Mouse (Mus musculus) c-Kit-positive CD71-positive TER-119-negative erythroid progenitor cells, embryonic 14.5 days (primary cell): ENCODE data around the gene Prkar2a.
A peak's percentile ranks its signal among the peaks of the same experiment; 100 is the strongest.

Source experiments
- DNase-seq: peaks from one replicate; pipeline ENCODE4 v3.0.0-alpha.2; 2013; ENCODE audit warnings: low read depth

Gene Prkar2a

DNA sequence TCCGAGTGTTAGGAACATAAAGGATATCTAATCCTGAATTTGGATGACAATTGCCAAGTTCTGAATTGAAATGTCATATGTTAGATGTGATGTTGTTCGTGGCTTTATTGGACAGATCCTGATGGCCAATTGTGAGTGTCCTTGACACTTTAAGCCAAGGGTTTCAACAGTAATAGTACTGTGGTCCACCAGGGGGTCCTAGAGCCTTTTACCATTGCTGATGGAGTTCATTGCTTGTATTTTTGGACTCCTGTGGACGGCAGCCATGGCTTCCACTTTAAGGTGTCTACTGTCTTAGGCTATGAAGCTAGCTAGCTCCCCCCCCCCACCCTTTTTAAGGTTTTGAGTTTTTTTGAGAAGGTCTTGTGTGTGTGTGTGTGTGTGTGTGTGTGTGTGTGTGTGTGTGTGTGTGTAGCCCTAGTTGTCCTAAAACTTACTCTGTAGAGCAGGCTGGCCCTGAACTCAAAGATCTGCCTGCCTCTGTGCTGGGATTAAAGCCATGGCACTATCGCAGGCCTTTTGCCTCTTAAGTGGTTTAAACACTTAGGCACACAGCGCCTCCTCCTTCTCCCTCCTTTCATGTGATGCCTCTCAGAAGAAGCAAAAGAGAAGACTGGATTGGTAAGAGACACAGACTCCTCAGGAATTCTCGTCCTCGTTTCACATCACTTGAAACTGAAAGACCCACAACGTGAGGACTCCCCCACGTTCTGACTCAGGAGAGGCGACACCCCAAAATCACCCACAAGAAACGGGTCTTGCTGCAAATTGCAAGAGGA is 63.2 kb downstream of the Prkar2a start:
- no peak for DNase-seq

DNA sequence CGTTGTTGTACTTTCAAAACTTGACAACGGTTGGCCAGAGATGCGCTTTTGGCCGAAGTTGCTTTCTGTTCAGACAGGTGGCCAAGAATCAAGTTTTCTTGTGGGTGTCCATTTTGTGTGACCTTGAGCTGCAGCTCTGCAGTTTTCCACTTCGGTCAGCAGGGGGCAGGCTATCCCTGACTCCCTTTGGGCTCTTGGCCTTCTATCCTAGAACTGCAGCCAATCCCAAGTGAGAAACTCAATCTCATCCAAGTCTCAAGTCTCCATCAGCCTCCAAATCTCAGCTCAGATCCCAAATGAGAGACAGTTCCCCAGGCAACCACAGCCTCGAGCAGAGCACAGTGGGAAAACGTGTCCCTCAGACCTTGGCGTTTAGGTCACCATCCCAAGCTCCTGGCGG is 64.2 kb downstream of the Prkar2a start:
- no peak for DNase-seq

DNA sequence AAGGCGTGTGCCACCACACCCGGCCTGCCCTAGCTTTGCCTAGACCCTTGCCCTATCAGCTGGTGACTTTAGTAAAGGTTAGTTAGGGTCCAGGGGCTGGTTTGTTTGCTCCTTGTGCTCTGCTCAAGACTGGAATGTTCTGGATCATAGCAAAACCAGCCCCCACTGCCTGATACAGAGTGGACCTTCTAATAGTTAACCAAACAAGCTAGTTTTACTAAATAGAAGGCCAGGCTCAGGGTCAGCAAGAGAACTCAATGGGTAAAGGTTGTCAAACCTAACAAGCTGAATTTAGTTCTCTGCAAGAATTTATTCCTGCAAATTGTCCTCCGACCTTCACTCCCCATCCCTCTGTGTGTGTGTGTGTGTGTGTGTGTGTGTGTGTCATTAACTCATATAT is 64.9 kb downstream of the Prkar2a start:
- DNase-seq: no peak

DNA sequence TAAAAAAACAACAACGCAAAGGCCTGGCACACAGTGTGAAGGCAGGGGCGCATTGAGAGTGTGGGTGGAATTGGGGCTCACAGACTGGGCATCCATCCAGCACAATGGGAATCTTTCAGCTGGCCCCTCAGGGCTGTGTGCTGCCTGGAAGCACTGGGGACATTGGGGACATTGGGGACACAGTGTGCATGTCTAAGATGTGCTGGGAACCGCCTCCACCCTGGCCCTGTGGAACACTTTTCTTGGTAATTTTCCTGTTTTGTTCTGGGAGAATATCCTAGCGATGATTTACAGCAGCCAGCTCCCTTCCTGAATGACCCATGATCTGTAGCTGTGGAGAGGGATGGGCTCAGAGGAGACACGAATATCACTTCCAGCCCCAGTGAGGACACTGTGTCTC is 65.3 kb downstream of the Prkar2a start:
- no peak for DNase-seq

DNA sequence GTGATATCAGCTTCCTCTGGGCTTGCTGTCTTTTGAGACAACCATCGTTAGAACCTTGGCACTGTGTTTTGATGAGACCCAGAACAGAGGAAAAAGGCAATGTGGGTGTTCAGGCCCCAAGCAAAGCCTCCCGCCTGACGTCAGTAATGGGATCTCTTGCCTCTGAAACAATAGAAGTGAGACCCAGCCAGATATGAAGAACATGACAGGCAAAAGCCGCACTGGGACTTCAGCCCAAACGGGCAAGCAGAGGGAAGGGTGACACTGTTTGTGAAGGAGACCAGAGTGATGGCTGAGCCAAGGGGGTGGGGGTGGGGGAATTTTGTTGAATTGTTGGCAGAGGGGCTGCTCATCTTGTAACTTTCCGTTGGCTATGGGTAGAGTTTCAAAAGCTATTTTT is 68.3 kb downstream of the Prkar2a start:
- no peak for DNase-seq

DNA sequence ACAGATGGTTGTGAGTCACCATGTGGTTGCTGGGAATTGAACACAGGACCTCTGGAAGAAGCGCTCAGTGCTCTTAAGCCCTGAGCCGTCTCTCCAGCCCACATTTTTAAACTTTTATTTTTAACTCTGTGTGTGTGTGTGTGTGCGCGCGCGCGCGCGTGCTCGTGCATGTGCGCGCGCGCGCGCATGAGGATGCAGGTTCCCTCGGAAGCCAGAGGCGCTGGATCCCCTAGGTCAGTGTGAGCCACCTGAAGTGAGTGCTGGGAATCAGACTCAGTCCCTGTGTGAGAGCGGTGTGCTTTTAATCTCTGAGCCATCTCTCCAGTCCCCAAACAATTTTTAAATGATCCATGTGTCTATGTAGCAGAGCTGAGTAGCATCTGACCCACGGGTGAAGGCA is 70.0 kb downstream of the Prkar2a start:
- DNase-seq: no peak

DNA sequence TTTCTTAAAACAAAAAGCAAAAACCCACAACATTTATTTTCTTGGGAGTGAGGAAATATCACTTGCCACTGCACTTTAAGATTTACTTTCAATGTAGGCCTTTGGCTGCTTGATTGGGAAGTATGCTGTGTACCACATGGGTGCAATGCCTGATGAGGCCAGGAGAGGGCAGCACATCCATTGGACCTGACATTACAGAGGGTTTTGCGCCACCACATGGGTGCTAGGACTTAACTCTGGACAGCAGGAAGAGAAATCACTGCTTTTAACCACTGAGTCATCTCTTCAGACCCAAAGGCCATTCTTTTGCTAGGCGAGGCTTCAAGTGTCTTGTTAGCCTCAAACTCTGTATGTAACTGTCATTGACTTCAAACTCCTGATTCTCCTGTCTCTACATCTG is 70.7 kb downstream of the Prkar2a start:
- peak; percentile 59 for DNase-seq

DNA sequence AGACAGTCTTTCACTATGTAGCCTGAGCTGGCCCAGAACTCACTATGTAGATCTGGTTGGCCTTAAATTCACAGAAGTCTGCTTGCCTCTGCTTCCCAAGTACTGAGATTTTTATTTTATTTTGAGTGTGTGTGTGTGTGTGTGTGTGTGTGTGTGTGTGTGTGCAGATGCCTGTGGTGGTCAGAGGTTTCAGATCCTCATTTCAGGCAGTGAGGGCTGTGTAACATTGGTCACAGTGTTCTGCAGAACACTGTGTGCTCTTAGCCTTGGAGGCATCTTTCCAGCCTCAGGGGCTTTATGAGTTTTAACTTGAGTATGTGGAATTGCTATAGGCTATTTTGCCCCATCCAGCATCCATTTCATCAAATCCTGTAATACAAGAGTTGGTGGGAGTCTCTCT is 72.4 kb downstream of the Prkar2a start:
- DNase-seq: no peak

DNA sequence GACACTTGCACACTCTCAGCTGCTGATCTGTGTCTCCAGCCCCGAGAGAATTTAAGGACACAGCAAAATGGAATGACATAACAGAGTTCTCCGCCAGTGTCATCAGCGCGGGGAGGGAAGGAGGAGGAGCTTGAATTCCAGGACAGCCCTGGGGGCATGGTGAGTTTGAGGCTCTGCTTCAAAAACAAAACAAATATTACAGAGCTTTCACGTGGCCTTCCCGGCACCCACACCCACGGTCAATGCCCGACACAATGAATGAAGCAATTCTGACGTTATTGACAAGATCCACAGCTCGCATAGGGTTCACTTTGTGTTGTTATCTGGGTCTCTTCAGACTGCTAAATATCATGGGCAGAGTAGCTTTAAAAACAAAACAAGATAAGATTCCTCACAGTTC is 75.9 kb downstream of the Prkar2a start:
- no peak for DNase-seq

DNA sequence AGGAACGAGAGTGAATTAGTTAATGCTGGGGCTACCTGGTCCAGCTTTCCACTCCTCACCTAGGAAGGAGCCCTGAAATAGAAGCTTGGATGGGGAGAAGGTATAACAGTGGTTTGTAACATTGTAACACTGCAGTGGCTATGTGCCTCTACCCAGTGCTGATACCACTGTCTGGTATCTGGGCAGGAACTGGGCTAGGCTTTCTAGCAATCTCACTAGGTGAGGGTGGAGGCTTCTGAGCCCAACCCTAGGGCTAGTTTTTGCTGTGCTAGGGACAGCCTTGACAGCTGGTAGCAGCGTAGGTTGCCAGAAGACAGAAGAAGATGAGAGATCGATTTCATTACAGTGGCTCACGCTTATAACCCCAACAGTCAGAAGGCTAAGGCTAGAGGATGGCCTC is 87.5 kb downstream of the Prkar2a start:
- DNase-seq: no peak

DNA sequence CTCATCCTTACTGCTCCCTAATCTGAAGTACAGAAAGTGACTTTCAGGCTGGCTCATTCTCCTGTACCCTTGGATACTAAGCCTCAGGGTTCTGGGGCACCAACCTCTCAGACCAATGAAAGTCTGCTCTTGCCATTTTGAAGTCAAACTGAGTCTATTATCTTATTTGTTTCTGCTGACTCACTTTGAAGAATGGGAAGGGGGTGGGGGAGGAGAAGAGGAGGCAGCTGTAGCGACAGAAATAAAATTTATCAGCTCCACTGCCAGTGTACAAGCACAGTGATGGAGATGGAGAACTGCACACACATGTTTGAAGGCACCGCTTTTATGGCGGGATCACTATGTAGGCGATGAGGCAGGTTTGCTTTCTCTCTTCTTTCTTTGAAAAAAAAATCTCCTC is 88.2 kb downstream of the Prkar2a start:
- DNase-seq: no peak

DNA sequence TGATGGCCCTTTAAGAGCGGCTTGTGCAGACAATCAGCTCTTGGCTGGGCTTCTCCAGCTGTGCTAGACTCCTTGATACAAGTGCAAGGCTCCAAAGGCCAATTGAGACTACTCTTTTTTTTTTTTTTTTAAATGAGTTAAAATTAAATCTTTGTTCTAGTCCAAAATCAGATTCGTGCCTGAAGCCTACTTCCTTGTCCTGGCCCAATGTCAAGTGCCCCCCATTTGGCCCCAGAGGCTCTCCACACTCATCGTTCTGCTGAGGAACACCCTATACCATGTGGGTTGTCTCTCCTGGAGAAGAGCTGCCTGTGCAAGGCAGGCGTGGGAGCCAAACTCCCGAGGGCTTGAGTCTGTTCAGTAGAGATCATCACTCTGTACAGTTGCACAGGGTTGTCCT is 91.8 kb downstream of the Prkar2a start:
- DNase-seq: no peak

DNA sequence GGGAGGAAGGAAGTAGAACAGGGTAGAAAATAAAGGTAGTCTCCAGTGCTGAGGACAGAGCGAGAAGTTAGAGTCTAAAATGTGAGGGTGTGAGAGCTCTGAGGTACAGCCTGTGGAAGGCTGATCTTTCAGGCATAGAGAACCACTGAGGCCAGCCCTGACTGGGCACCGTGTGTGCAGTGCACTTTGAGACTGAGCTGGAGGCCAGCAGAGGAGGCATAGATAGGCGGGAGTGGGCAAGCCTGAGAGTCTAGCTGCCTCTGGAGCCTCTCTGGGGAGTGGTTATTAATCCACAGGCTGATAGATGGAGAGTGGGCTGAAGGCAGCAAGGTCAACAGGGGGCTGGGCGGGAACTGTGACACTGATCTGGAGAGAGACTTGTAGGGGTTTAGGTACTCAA is 92.8 kb downstream of the Prkar2a start:
- no peak for DNase-seq

DNA sequence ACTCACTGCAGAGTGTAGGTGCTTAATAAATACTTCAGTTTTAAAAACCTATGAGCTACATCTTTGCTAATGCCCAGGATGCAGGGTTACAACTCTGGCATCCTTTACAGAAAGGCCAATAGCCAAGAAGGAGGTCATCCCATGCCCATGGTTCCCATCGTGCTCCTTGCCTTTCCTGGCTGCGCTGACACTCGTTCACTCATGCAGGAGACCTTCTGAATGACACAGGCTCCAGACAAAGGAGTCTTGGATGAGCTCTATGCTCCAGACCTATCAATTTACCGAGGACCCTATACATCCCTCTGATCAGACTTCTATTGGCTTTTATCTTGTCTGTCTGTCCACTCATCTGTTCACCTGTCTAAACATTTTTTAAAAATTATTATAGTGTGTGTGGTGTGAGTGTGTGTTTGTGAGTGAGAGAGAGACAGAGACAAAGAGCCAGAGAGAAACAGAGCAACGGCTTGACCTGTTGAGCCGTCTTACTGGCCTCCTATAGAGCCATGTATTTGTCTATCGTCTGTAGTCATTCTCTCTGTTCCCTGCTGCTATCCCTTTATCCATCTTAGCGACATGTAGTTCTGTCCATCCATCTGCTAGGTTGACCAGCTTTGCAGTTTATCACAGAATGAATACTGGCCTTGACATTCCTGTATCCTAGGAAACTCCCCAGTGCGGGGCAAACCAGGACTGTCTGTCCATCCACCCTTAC is 93.9 kb downstream of the Prkar2a start:
- DNase-seq: no peak

DNA sequence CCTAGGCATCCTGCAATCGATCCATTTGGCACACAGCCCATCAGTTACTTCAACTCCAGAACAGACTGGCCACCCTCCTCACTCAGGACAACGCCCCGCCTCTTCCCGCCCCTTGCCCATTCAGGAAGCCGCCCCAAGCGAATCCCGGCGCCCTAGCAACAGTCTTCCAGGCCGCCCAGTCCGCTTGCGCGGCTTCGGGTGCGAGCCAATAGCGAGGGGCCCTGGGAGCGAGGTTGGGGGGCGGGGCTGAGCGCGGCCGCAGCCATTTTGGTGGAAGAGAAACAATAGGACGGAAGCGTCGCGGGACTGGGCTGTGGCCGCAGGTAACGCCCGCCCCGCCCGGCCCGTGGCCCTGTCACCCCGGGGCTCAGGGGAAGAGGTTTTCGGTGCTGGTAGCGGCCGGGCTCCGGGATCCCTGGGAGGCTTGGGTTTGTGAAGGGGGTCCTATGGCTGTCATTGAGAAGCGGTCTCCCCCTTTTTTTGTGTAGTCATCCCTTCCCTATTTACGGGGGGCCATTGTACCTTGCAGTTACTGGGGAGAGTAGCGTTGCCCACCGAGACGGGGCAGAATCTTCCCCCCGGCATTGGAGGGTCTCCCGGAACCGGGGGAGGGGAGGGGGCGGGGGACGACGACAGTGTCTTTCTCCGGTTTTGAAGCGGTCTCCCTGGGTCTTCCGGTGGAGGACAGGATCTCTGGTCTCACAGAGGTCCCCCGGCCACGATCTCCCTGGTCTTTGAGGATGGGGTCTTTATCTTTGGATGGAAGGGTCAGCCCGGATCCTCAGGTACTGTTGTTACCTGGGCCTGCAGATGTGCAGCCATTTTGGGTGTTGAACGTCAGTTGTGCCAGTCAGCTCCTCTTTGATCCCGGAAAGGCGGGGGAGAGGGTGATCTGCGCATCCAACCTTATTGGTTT is 94.7 kb downstream of the Prkar2a start, which contains the start of gene Ip6k2:
TSS of gene Ip6k2 (plus strand) at position 249 of the 916 bp plus-strand sequence.
- DNase-seq: peak; percentile 85

DNA sequence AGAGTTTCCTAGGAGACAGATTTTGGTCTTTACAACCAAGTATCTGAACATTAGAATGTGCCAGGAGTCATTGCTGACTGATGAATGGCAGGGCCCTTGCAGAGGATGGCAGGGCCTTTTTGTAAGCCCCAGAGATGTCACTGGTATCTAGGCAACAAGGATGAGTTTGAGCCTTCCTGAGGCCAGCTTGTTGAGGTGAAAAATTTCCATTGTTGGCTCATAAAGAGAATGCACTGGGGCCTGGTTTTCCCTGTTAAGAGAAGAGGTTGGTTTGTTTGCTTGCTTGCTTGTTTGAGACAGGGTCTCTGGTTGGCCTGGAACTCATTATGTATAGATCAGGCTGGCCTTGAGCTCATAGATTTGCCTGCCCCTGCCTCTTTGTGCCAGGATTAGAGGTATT is 96.3 kb downstream of the Prkar2a start:
- DNase-seq: no peak

DNA sequence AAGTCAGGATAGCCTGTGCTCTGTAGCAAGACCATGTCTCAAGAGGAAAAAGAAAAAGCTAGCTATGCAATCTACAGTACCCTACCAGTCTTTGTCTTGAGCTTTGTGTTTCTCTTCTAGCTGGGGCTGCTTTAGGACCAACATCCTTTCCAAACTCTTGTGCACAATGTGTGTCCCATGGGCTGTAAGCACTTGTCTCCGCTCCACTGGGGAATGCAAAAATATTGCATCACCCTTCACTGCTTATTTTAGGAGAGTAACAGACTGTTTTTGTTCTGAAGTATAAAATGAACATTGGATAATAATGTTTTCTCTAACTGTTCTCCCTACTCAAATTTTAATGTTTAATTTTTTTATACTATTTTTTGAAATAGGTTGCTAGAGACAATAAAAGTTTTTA is 97.4 kb downstream of the Prkar2a start:
- no peak for DNase-seq

DNA sequence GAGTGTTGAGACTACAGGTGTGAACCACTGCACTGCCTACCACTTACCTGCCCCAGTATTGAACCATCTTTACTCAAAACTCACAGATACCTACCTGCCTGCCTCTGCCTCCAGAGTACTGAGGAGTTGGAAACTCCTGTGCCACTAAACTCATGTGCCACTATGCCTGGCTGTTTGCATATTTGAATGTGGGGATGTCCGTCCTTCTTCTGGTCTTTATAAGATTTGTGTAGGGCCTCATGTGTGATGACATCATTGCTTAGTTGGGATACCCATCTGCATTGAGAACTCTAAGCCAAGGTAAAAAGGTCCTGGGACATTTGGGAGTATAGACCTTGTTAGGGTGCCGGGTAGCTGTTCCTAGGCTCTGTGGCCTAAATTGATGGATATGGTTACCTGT is 98.0 kb downstream of the Prkar2a start:
- DNase-seq: no peak

DNA sequence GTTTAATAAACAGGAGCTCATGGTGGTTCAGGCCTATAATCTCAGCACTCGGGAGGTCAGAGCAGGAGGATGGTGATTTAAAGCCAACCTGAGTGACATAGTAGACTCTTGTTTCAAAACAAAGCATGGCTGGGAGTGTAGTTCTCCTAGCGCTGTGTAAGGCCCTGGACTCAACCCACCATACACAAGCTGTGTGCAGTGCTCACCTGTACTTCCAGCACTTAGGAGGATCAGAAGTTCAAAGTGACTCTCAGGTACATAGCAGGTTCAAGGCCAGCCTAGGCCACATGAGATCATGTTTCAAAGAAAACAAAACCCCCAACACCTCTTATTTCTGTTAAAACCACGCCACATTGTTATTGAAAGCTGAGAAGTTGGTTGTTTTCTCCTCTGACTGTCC is 99.6 kb downstream of the Prkar2a start:
- no peak for DNase-seq

DNA sequence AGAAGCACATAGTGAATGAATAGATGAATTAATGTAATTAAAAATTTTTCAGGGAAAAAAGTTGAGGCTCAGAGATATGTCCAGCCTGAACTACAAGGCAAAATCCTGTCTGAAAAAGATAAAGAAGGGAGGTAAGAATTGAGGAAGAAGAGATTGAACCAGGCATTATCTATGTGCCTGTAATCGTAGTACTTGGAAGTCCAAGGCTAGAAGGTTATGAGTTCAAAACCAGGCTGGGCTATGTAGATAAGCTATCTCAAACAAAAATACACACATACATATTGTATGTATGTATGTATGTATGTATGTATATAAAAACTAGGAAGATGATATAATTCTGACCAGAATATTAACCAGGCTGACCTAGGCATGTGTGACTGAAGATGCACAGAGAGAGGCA is 103.2 kb downstream of the Prkar2a start:
- no peak for DNase-seq

DNA sequence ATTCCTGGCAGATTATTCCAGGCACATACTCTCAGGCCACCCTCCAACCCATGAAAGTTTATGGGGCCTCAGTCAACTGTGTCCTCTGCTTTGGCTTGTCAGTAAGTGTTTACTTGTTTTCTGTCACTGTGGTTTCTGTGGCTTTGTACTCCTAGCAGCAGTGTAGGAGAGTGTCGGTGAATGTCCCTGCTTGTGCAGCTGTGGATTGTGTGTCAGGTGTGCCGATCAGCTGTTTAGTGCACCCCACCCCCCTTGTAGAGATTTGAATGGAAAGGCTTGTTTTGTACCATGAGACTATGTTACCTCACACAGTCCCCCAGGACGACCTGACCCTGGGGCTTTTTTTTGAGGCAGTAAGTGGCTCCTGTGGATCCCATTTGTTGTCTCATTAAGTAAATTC is 103.6 kb downstream of the Prkar2a start:
- no peak for DNase-seq

DNA sequence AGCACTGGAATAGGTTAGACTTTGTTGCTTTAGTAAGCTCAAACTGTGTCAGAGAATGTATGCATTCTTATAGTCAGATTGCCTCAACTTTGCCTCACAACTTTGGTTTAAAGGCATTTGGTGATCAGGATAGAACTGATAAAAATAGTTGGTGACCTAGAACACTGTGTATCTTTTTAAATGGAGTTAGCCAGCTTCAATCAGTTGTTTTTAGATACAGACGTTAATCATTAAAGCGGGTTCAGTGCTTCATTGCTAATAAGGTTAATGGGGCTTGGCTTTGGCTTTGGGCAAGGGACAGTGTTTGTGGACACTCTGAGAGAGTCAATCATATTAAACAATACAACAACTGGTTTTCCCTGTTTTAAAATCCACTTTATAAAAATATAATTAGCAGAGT is 106.2 kb downstream of the Prkar2a start:
- no peak for DNase-seq

DNA sequence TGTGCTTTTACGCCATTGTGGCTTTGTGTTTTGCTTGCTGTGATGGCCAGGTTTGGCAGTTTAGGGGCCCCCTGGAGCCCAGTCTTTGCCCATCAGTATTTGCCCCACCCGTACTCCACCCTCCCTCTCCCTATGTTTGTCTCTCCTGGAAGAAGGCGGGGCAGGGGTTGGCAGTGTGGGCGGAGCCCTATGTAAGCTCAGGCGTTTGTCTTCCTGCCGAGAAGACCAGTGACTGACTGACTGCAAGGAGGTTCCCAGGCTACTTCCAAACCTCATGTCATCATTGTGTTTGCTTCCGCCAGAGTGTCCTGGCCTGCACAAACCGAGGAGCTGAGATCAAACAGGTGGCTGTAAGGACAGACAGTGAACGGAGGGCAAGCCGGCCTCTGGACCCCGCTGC is 106.6 kb downstream of the Prkar2a start:
- DNase-seq: peak; percentile 80
